Mouse (Mus musculus) midbrain, embryonic 10.5 days (tissue): ENCODE measurements around the gene Fcrla. TPM values are rescaled to one million over a fixed set of nuclear protein-coding genes. Genes with fewer than 3 reads are reported as not detected.

Source experiments
- DNase-seq: peaks from one replicate; pipeline ENCODE4 v3.0.0-alpha.2; 2017; ENCODE audit warnings: low spot score
- H3K27ac ChIP-seq: fragments of 300-500 bp; sonication (generic); replicated peaks from 2 replicates; pipeline ENCODE4 v1.5.1; 2016; ENCODE audit warnings: mild to moderate bottlenecking
- H3K27me3 ChIP-seq: fragments of 300-500 bp; sonication (generic); 2 replicates; pipeline ENCODE4 v1.6.1; 2016; ENCODE audit warnings: low read depth, mild to moderate bottlenecking; ENCODE audit not compliant: poor library complexity, severe bottlenecking
- H3K36me3 ChIP-seq: fragments of 300-500 bp; sonication (generic); 2 replicates; pipeline ENCODE4 v1.6.1; 2016; ENCODE audit warnings: mild to moderate bottlenecking, moderate library complexity
- H3K4me1 ChIP-seq: fragments of 300-500 bp; sonication (generic); 2 replicates; pipeline ENCODE4 v1.6.1; 2016
- H3K4me3 ChIP-seq: fragments of 300-500 bp; sonication (generic); 2 replicates; pipeline ENCODE4 v1.5.1; 2016; ENCODE audit warnings: mild to moderate bottlenecking, moderate library complexity
- H3K9me3 ChIP-seq: fragments of 300-500 bp; sonication (generic); replicated peaks from 2 replicates; pipeline ENCODE4 v1.6.1; 2016; ENCODE audit warnings: mild to moderate bottlenecking
- WGBS: fragments of 180-500 bp; shearing (Covaris S2); methylation state at CpG from one replicate; pipeline ENCODE4 v1.1.7; 2016; 5-methylcytosine and 5-hydroxymethylcytosine counted together
- polyA plus RNA-seq: library from polyadenylated mRNA; unstranded; fragments of >200 nt; fragmentation: Nextera tagmentation; extraction: Ambion mirVana; gene quantifications from 2 replicates; pipeline ENCODE4 v1.2.1, GENCODE M21; 2016

Gene Fcrla
- polyA plus RNA-seq, 1 experiment from 2014 or later = not detected

GRCm38 (mm10) chr1:170871402-170871801 lies 56.0 kb downstream of the Fcrla start:
- H3K36me3 ChIP-seq = peaks cover 44% of the 10 kb centered on the region
- H3K27me3 ChIP-seq = no peaks in the 10 kb centered on the region
- no peak overlapping the region for H3K4me3 ChIP-seq
- no peak for DNase-seq
- H3K4me1 ChIP-seq = peaks cover 13% of the 10 kb centered on the region
- no peak overlapping the region for H3K27ac ChIP-seq
- H3K9me3 ChIP-seq = no peaks in the 10 kb centered on the region
- WGBS = 88% methylated on average over 6 of the region's 6 CpGs

- Histone ChIP-seq H3K4me3 (peak overlapping the region; percentile 70), H3K36me3 (peaks cover 23% of the 10 kb centered on the region), H3K4me1 (peaks cover 17% of the 10 kb centered on the region), H3K9me3 (no peaks in the 10 kb centered on the region), H3K27ac (peak overlapping the region; percentile 83), H3K27me3 (no peaks in the 10 kb centered on the region)
- WGBS = 25% methylated on average over 14 of the region's 14 CpGs
- no peak for DNase-seq
Measured at GRCm38 (mm10) chr1:170868905-170869283, 58.5 kb downstream of the Fcrla start.

GRCm38 (mm10) chr1:170868107-170868904 lies 59.1 kb downstream of the Fcrla start:
- H3K9me3 ChIP-seq = no peaks in the 10 kb centered on the region
- H3K27me3 ChIP-seq = no peaks in the 10 kb centered on the region
- peak overlapping the region; percentile 70 for H3K4me3 ChIP-seq
- DNase-seq = peak; percentile 81
- peaks cover 19% of the 10 kb centered on the region for H3K36me3 ChIP-seq
- peak overlapping the region; percentile 83 for H3K27ac ChIP-seq
- peaks cover 17% of the 10 kb centered on the region for H3K4me1 ChIP-seq
- under 1% methylated on average over 33 of the region's 33 CpGs for WGBS

GRCm38 (mm10) chr1:170867691-170868105 lies 59.7 kb downstream of the Fcrla start, which contains the start of gene Atf6:
Atf6 (minus strand) TSS chr1:170867771.
- H3K4me1 ChIP-seq = peaks cover 17% of the 10 kb centered on the region
- H3K36me3 ChIP-seq = peaks cover 16% of the 10 kb centered on the region
- under 1% methylated on average over 25 of the region's 25 CpGs for WGBS
- H3K4me3 ChIP-seq = peak within 1 kb of the TSS; percentile 70
- DNase-seq = peak; percentile 94
- peak within 1 kb of the TSS; percentile 83 for H3K27ac ChIP-seq
- no peaks in the 10 kb centered on the region for H3K9me3 ChIP-seq
- no peaks in the 10 kb centered on the region for H3K27me3 ChIP-seq

Other genes starting within 250 kb of the Fcrla start
- gene Atf6, start 59.8 kb downstream of the Fcrla start, polyA plus RNA-seq = 7.5 and 9.2 TPM in 2 replicates
- 0.38 TPM in 1 of 2 replicates, not detected in the other for gene Gm26620, start 42.5 kb downstream of the Fcrla start, polyA plus RNA-seq
- 30.0 and 30.5 TPM in 2 replicates for gene Dusp12, start 42.0 kb downstream of the Fcrla start, polyA plus RNA-seq
- gene Fcrlb, start 14.6 kb downstream of the Fcrla start, polyA plus RNA-seq = 0.14 TPM in 1 of 2 replicates, not detected in the other
- 0.40 TPM in 1 of 2 replicates, not detected in the other for gene Fcgr2b, start 49.0 kb upstream of the Fcrla start, polyA plus RNA-seq
- 0.25 TPM in 1 of 2 replicates, not detected in the other for gene Fcgr4, start 91.3 kb upstream of the Fcrla start, polyA plus RNA-seq
- 5.5 and 7.8 TPM in 2 replicates for gene Fcgr3, start 137.4 kb upstream of the Fcrla start, polyA plus RNA-seq
- 2.8 and 2.9 TPM in 2 replicates for gene Cfap126, start 186.3 kb upstream of the Fcrla start, polyA plus RNA-seq
- 301 and 309 TPM in 2 replicates for gene Sdhc, start 223.0 kb upstream of the Fcrla start, polyA plus RNA-seq
- gene Mpz, start 223.1 kb upstream of the Fcrla start, polyA plus RNA-seq = 0.26 TPM in 1 of 2 replicates, not detected in the other